Mouse (Mus musculus) liver, embryonic 12.5 days (tissue): ENCODE measurements around the gene Irak4. TPM values are rescaled to one million over a fixed set of nuclear protein-coding genes. Genes with fewer than 3 reads are reported as not detected.

Experiments
- ATAC-seq: fragments of 200-750 bp; cut with Nextera tagmentation; 2 replicates; pipeline ENCODE4 v1.8.0; 2017; ENCODE audit warnings: moderate number of reproducible peaks, mild to moderate bottlenecking, moderate library complexity
- H3K27ac ChIP-seq: fragments of 300-500 bp; sonication (generic); 2 replicates; pipeline ENCODE4 v1.5.1; 2016; ENCODE audit warnings: mild to moderate bottlenecking
- H3K27me3 ChIP-seq: fragments of 300-500 bp; sonication (generic); replicated peaks from 2 replicates; pipeline ENCODE4 v1.6.1; 2016; ENCODE audit warnings: mild to moderate bottlenecking, moderate library complexity
- H3K36me3 ChIP-seq: fragments of 300-500 bp; sonication (generic); 2 replicates; pipeline ENCODE4 v1.6.1; 2016; ENCODE audit warnings: mild to moderate bottlenecking, moderate library complexity
- H3K4me1 ChIP-seq: fragments of 300-500 bp; sonication (generic); 2 replicates; pipeline ENCODE4 v1.6.1; 2016
- H3K4me2 ChIP-seq: fragments of 300-500 bp; sonication (generic); 2 replicates; pipeline ENCODE4 v1.6.1; 2016; ENCODE audit warnings: mild to moderate bottlenecking, moderate library complexity
- H3K4me3 ChIP-seq: fragments of 300-500 bp; sonication (generic); 2 replicates; pipeline ENCODE4 v1.5.1; 2016; ENCODE audit warnings: mild to moderate bottlenecking, moderate library complexity
- H3K9ac ChIP-seq: fragments of 300-500 bp; sonication (generic); 2 replicates; pipeline ENCODE4 v1.6.1; 2016; ENCODE audit warnings: mild to moderate bottlenecking, moderate library complexity
- H3K9me3 ChIP-seq: fragments of 300-500 bp; sonication (generic); replicated peaks from 2 replicates; pipeline ENCODE4 v1.6.1; 2016; ENCODE audit warnings: mild to moderate bottlenecking, moderate library complexity
- WGBS: fragments of 180-500 bp; shearing (Covaris S2); methylation state at CpG from one replicate; pipeline ENCODE4 v1.1.7; 2016; ENCODE audit not compliant: insufficient replicate concordance; 5-methylcytosine and 5-hydroxymethylcytosine counted together
- polyA plus RNA-seq: library from polyadenylated mRNA; unstranded; fragments of >200 nt; fragmentation: Nextera tagmentation; extraction: Ambion mirVana; gene quantifications from 2 replicates; pipeline ENCODE4 v1.2.1, GENCODE M21; 2016

The Irak4 gene
- polyA plus RNA-seq = 4.3 and 4.6 TPM in 2 replicates

DNA sequence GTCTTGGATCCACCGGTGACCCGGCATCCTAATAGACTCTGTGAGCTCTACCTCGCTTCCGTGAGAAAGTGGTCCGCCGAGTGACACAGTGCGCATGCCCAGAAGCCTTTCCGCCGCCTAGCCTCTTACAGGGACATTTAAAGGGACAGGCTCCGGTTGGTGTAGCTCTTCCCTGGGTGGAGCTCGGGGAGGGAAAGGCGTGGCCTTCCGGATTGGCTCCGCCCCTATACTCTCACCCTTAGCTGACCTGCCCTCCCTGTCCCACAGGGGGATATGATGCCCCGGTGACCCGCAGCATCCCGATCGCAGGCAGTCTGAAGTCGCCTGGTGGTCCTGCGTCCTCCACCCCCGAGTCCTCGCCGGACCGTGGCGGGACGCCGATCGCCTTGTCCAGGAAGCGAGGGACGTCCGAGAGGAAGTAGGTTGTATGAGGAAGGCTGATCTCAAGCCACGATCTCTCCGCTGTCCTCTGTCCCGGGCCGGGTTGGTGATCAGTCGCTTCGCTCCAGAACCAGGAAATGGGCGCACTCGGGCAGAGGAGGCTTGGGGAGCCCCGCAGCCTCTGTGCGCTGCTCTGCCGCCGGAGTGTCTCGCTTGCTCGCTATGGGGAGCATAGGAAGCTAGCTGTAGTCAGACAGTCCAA, at the start of gene Irak4, which contains the start of gene Pus7l:
Gene Irak4, plus strand, starts transcription at position 235 of the 643 bp plus-strand sequence.
Gene Pus7l, minus strand, starts transcription at position 139 of the 643 bp plus-strand sequence.
- peaks cover 18% of the 10 kb centered on the region for H3K4me1 ChIP-seq
- no peaks in the 10 kb centered on the region for H3K27me3 ChIP-seq
- peak; percentile 99 for ATAC-seq
- peak within 1 kb of the TSS; percentile 81 for H3K4me3 ChIP-seq
- peak within 1 kb of the TSS; percentile 72 for H3K27ac ChIP-seq
- peak within 1 kb of the TSS; percentile 88 for H3K4me2 ChIP-seq
- H3K9me3 ChIP-seq = no peaks in the 10 kb centered on the region
- H3K36me3 ChIP-seq = peaks cover 6% of the 10 kb centered on the region
- under 1% methylated on average over 45 of the region's 45 CpGs for whole genome bisulfite sequencing
- H3K9ac ChIP-seq = peak within 1 kb of the TSS; percentile 76

- ATAC-seq = no peak
- WGBS = 81% methylated on average over 1 of the region's 1 CpGs
- no peaks in the 10 kb centered on the region for H3K4me1 ChIP-seq
Observed at GRCm38 (mm10) chr15:94494445-94494844, 49.0 kb upstream of the Irak4 start.

GRCm38 (mm10) chr15:94495936-94496335, 47.5 kb upstream of the Irak4 start:
- 0 out of 2 replicates have a peak, but pooled peaks cover 2% of the 10 kb centered on the region for H3K9me3 ChIP-seq
- WGBS = 54% methylated on average over 10 of the region's 10 CpGs
- H3K27ac ChIP-seq = no peak overlapping the region
- no peaks in the 10 kb centered on the region for H3K36me3 ChIP-seq
- no peak overlapping the region for H3K9ac ChIP-seq
- no peaks in the 10 kb centered on the region for H3K4me1 ChIP-seq
- H3K4me2 ChIP-seq = no peak overlapping the region
- H3K27me3 ChIP-seq = no peaks in the 10 kb centered on the region
- no peak for ATAC-seq
- no peak overlapping the region for H3K4me3 ChIP-seq

More at GRCm38 (mm10) chr15:94494445-94494844, 49.0 kb upstream of the Irak4 start:
- no peak overlapping the region for H3K4me3 ChIP-seq
- H3K27ac ChIP-seq = no peak overlapping the region
- no peaks in the 10 kb centered on the region for H3K36me3 ChIP-seq
- H3K9ac ChIP-seq = no peak overlapping the region
- no peaks in the 10 kb centered on the region for H3K27me3 ChIP-seq
- H3K9me3 ChIP-seq = 0 out of 2 replicates have a peak, but pooled peaks cover 2% of the 10 kb centered on the region
- H3K4me2 ChIP-seq = no peak overlapping the region

GRCm38 (mm10) chr15:94499260-94499659, 44.2 kb upstream of the Irak4 start:
- Histone ChIP-seq H3K4me2 (no peak overlapping the region), H3K9me3 (peaks cover 7% of the 10 kb centered on the region; the same call in 1 of the 2 replicates), H3K27me3 (no peaks in the 10 kb centered on the region), H3K4me1 (no peaks in the 10 kb centered on the region), H3K4me3 (no peak overlapping the region), H3K9ac (no peak overlapping the region), H3K36me3 (no peaks in the 10 kb centered on the region), H3K27ac (no peak overlapping the region)
- ATAC-seq = no peak
- 48% methylated on average over 1 of the region's 1 CpGs for WGBS

- ATAC-seq = no peak
- no peak overlapping the region for H3K27ac ChIP-seq
- 67% methylated on average over 12 of the region's 12 CpGs for WGBS
- no peaks in the 10 kb centered on the region for H3K4me1 ChIP-seq
- no peak overlapping the region for H3K4me3 ChIP-seq
- H3K9me3 ChIP-seq = peaks cover 5% of the 10 kb centered on the region; the same call in 1 of the 2 replicates
- H3K4me2 ChIP-seq = no peak overlapping the region
- no peak overlapping the region for H3K9ac ChIP-seq
- no peaks in the 10 kb centered on the region for H3K36me3 ChIP-seq
- H3K27me3 ChIP-seq = no peaks in the 10 kb centered on the region
Observed at GRCm38 (mm10) chr15:94503451-94504215, 39.8 kb upstream of the Irak4 start.

DNA sequence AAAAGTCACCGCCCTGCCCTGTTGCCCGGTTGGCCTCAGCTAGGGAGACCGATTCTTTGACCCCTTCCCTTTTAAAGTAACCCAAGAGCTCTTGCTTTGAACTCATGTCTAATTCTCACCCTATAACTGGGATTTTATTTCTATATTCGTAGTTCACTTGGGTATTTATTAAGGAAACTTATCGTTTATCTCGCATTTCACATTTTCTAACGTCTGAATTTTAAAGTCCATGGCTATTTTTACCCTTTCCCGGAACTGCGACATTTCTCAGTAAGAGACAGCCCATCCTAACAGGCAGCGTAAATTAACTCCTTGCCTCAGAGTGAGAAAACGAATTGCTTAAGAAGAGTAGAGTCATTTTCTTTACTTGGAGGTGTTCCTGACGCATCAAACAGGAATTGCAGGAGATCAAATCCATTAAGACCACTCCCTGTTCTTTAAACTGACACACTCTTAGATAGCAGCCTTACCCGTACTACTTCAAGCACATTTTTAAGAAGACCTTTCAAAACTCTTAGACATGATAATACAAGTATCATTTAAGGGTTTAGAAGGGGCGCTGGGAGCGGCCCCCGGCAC, 25.4 kb upstream of the Irak4 start:
- Histone ChIP-seq H3K36me3 (peaks cover 2% of the 10 kb centered on the region; the same call in 1 of the 2 replicates), H3K27me3 (no peaks in the 10 kb centered on the region), H3K4me3 (no peak overlapping the region), H3K9ac (no peak overlapping the region), H3K4me1 (no peaks in the 10 kb centered on the region), H3K27ac (no peak overlapping the region), H3K9me3 (no peaks in the 10 kb centered on the region), H3K4me2 (0 out of 2 replicates have a peak overlapping the region, but pooled peaks have one; percentile 24)
- ATAC-seq = no peak
- 57% methylated on average over 16 of the region's 16 CpGs for WGBS

GRCm38 (mm10) chr15:94520205-94520900, 23.1 kb upstream of the Irak4 start:
- H3K4me1 ChIP-seq = no peaks in the 10 kb centered on the region
- no peak overlapping the region for H3K27ac ChIP-seq
- H3K4me3 ChIP-seq = no peak overlapping the region
- ATAC-seq = no peak
- H3K27me3 ChIP-seq = no peaks in the 10 kb centered on the region
- WGBS = 39% methylated on average over 9 of the region's 9 CpGs
- no peak overlapping the region for H3K4me2 ChIP-seq
- no peaks in the 10 kb centered on the region for H3K9me3 ChIP-seq
- no peak overlapping the region for H3K9ac ChIP-seq
- H3K36me3 ChIP-seq = peaks cover 7% of the 10 kb centered on the region; the same call in 1 of the 2 replicates

- ATAC-seq = no peak
- H3K27ac ChIP-seq = no peak overlapping the region
- no peak overlapping the region for H3K9ac ChIP-seq
- no peaks in the 10 kb centered on the region for H3K27me3 ChIP-seq
- H3K36me3 ChIP-seq = peaks cover 11% of the 10 kb centered on the region
- no peak overlapping the region for H3K4me2 ChIP-seq
- H3K9me3 ChIP-seq = no peaks in the 10 kb centered on the region
- no peak overlapping the region for H3K4me3 ChIP-seq
- WGBS = 68% methylated on average over 5 of the region's 5 CpGs
- no peaks in the 10 kb centered on the region for H3K4me1 ChIP-seq
Observed at GRCm38 (mm10) chr15:94520959-94521358, 22.5 kb upstream of the Irak4 start.

GRCm38 (mm10) chr15:94523251-94523650, 20.2 kb upstream of the Irak4 start:
- WGBS = 85% methylated on average over 28 of the region's 28 CpGs
- H3K27ac ChIP-seq = no peak overlapping the region
- no peaks in the 10 kb centered on the region for H3K4me1 ChIP-seq
- peaks cover 33% of the 10 kb centered on the region for H3K36me3 ChIP-seq
- no peak overlapping the region for H3K4me3 ChIP-seq
- H3K9me3 ChIP-seq = no peaks in the 10 kb centered on the region
- ATAC-seq = no peak
- no peak overlapping the region for H3K9ac ChIP-seq
- no peaks in the 10 kb centered on the region for H3K27me3 ChIP-seq
- H3K4me2 ChIP-seq = no peak overlapping the region

DNA sequence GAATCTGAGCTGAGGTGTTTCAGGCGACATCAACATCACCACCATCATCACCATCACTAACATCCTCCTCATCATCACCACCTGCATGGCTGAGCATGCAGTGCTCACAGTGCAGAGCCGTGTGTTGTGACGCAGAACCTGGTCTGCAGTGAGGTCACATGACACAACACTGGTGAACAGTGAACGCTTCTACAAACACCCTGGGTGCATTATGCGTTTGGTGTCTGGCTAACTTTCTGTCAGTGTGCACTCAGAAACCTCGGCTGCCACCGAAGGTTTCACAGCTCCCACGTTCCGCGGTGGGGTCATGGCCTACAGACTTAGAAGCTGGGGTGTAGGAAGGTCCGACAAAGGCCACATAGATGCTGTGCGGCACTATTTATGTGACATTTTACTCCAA, 18.5 kb upstream of the Irak4 start:
- Histone ChIP-seq H3K9me3 (no peaks in the 10 kb centered on the region), H3K9ac (no peak overlapping the region), H3K4me2 (no peak overlapping the region), H3K27me3 (no peaks in the 10 kb centered on the region), H3K36me3 (peaks cover 48% of the 10 kb centered on the region), H3K4me3 (no peak overlapping the region), H3K4me1 (no peaks in the 10 kb centered on the region), H3K27ac (no peak overlapping the region)
- 85% methylated on average over 12 of the region's 12 CpGs for WGBS
- ATAC-seq = no peak

DNA sequence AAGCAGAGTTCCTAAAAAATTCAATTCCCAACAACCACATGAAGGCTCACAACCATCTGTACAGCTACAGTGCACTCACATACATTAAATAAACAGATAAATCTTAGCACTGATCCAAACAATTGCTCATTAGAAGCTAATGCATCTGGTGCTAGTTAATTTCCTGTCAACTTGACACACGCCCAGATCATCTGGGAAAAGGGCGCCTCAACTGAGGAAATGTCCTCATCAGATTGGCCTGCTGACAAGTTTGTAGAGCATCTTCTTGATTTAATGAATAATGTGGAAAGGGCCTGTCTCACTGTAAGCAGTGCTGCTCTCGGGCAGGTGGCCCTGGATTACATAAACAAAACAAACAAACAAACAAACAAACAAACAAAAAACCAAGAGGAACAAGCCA, 12.9 kb upstream of the Irak4 start:
- H3K36me3 ChIP-seq = peaks cover 67% of the 10 kb centered on the region
- H3K27me3 ChIP-seq = no peaks in the 10 kb centered on the region
- H3K4me2 ChIP-seq = no peak overlapping the region
- H3K4me3 ChIP-seq = no peak overlapping the region
- H3K27ac ChIP-seq = no peak overlapping the region
- no peak for ATAC-seq
- no peak overlapping the region for H3K9ac ChIP-seq
- H3K9me3 ChIP-seq = no peaks in the 10 kb centered on the region
- no peaks in the 10 kb centered on the region for H3K4me1 ChIP-seq
- 68% methylated on average over 3 of the region's 3 CpGs for WGBS
